Mouse (Mus musculus) liver, adult 2 months (tissue): ENCODE data around the gene Emilin2. TPM values are rescaled to one million over a fixed set of nuclear protein-coding genes. Genes with fewer than 3 reads are reported as not detected.

Experiments used
- DNase-seq: peaks from one replicate; pipeline ENCODE4 v3.0.0-alpha.2; 2011; ENCODE audit warnings: low read depth, low spot score; ENCODE audit errors: extremely low read depth
- H3K27ac ChIP-seq: fragments of 200-500 bp; replicated peaks from 2 replicates; pipeline ENCODE4 v1.5.1; 2012; ENCODE audit warnings: low read depth, mild to moderate bottlenecking, control low read depth, inconsistent platforms, low read length; ENCODE audit not compliant: insufficient read depth
- H3K27me3 ChIP-seq: fragments of 200-500 bp; 2 replicates; pipeline ENCODE4 v1.6.1; 2012; ENCODE audit warnings: mild to moderate bottlenecking, moderate library complexity, low read length, inconsistent platforms; ENCODE audit not compliant: control insufficient read depth, insufficient read depth
- H3K36me3 ChIP-seq: fragments of 200-500 bp; 2 replicates; pipeline ENCODE4 v1.6.1; 2012; ENCODE audit warnings: low read length, inconsistent platforms; ENCODE audit not compliant: control insufficient read depth, insufficient read depth
- H3K4me1 ChIP-seq: fragments of 200-500 bp; 2 replicates; pipeline ENCODE4 v1.6.1; 2011; ENCODE audit warnings: low read length; ENCODE audit not compliant: control insufficient read depth, insufficient read depth
- H3K4me3 ChIP-seq: fragments of 200-500 bp; 2 replicates; pipeline ENCODE4 v1.5.1; 2011; ENCODE audit warnings: low read depth, mild to moderate bottlenecking, control low read depth, low read length, moderate library complexity; ENCODE audit not compliant: insufficient read depth
- H3K79me2 ChIP-seq: fragments of 200-500 bp; 2 replicates; pipeline ENCODE4 v1.6.1; 2012; ENCODE audit warnings: inconsistent platforms, mild to moderate bottlenecking, low read length, moderate library complexity; ENCODE audit not compliant: control insufficient read depth, insufficient read depth
- H3K9ac ChIP-seq: fragments of 200-500 bp; 2 replicates; pipeline ENCODE4 v1.6.1; 2012; ENCODE audit warnings: low read depth, mild to moderate bottlenecking, control low read depth, inconsistent platforms, low read length
- CTCF ChIP-seq: fragments of 200-500 bp; IDR thresholded peaks from 2 replicates; pipeline ENCODE4 v1.5.1; 2011; ENCODE audit warnings: low read depth, low read length, control low read depth
- POLR2A ChIP-seq: fragments of 200-500 bp; IDR thresholded peaks from 2 replicates; pipeline ENCODE4 v1.6.1; 2011; ENCODE audit warnings: low read length, control low read depth; ENCODE audit not compliant: insufficient read depth; ENCODE audit errors: extremely low read depth
- WGBS: fragments of 180-500 bp; shearing (Covaris S2); methylation state at CpG from one replicate; pipeline ENCODE4 v1.1.7; 2018; 5-methylcytosine and 5-hydroxymethylcytosine counted together
- polyA plus RNA-seq: library from polyadenylated mRNA; depleted of rRNA; stranded (reverse); fragments of >200 nt; gene quantifications from 2 replicates; pipeline ENCODE4 v1.2.3, GENCODE M21; 2012
- total RNA-seq: library from RNA; depleted of rRNA; stranded (reverse); fragments of >200 nt; gene quantifications from 2 replicates; pipeline ENCODE4 v1.2.3, GENCODE M21; 2014

Gene Emilin2
- total and polyA plus RNA-seq, 2 experiments, result 1.1 to 1.7 TPM

DNA sequence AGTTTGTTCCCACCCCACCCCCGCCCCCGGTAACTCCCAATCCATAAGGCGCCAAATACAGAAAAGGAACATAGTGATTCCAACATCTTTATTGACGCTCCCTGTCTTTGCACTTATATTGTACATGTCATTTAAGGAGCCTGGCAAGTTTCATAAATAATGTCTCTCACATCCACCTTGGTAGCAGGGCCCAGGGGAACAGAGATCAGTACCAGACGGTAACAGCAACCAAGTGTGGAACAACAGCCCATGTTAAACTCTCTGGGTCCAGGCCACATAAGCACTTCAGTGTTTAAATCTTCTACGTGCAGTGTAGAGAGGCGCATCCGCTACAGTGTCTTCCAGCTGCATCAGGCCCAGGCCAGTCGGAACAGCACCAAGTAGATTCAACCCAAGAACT, 59.7 kb downstream of the Emilin2 start:
- 93% methylated on average over 9 of the region's 9 CpGs for WGBS
- H3K4me3 ChIP-seq, result no peak overlapping the region
- peak; percentile 42 for DNase-seq
- peaks cover 40% of the 10 kb centered on the region for H3K36me3 ChIP-seq
- H3K79me2 ChIP-seq, result no peaks in the 10 kb centered on the region
- H3K9ac ChIP-seq, result no peak overlapping the region
- TF ChIP-seq CTCF, result no peak
- TF ChIP-seq POLR2A, result no peak
- no peaks in the 10 kb centered on the region for H3K4me1 ChIP-seq
- H3K27ac ChIP-seq, result no peak overlapping the region
- H3K27me3 ChIP-seq, result no peaks in the 10 kb centered on the region

- DNase-seq, result peak; percentile 39
- Histone ChIP-seq H3K4me1 (no peaks in the 10 kb centered on the region), H3K36me3 (peaks cover 45% of the 10 kb centered on the region), H3K9ac (no peak overlapping the region), H3K27me3 (no peaks in the 10 kb centered on the region), H3K27ac (no peak overlapping the region), H3K4me3 (no peak overlapping the region), H3K79me2 (no peaks in the 10 kb centered on the region)
- TF ChIP-seq CTCF, result no peak
- WGBS, result 76% methylated on average over 6 of the region's 6 CpGs
Measured at GRCm38 (mm10) chr17:71251601-71252001, 60.2 kb downstream of the Emilin2 start.

DNA sequence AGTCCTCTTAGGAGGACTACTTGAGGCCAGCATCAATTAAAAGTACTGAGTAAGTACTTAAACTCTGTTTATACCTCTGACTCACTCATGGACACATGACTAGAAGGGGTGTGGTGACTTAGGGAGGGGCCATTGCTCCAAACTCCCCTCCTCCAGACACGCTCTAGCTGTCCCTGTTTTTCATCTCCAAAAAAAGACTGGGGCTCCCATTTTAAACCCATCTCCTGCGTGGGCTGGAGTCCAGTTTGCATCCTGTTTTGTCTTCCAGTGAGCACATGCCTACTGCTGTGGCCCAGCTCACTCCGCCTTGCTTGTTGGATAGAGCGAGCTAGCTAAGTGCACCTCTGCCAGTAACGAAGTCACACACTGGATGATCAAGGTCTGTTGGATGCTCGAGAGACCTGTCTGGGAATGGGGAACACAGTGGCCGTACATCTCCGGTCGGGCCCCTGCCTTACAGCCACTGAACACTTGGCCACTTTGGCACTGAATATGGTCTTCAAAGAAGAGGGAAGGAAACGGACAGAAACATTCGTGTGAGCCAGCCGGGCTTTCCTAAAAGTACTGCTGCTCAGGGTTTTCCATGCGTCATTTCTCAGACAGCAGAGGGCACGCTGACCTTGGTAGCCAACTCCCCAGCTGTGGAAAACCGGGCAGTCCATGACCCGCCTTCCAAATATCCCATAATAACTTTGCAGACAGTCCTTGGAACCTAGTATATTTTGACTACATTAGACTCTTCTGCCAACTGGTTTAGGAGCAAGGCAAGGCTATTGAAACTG, 60.8 kb downstream of the Emilin2 start:
- DNase-seq, result peak; percentile 44
- H3K4me3 ChIP-seq, result no peak overlapping the region
- TF ChIP-seq CTCF, result no peak
- no peak for TF ChIP-seq POLR2A
- no peaks in the 10 kb centered on the region for H3K4me1 ChIP-seq
- no peaks in the 10 kb centered on the region for H3K79me2 ChIP-seq
- H3K36me3 ChIP-seq, result peaks cover 51% of the 10 kb centered on the region
- H3K27ac ChIP-seq, result no peak overlapping the region
- WGBS, result 82% methylated on average over 16 of the region's 16 CpGs
- H3K9ac ChIP-seq, result no peak overlapping the region
- H3K27me3 ChIP-seq, result no peaks in the 10 kb centered on the region

DNA sequence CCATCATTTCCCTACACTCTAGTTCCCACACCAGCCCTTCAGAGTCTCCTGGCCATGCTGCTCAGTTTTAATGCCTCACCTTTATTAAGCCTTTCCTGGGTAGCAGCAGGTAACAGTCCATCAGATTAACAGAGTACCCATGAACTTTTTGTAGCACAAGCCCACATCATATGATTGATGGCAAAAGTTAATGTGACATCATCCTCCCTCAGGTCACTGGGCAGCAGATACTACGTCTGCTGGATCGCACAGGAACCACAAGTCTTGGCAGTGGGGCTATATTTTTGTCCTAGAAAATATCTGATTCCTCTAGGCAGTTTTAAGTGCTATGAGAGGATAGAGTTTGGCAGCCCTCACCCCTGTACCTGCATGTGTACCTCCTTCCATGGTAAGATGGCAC, 61.7 kb downstream of the Emilin2 start:
- DNase-seq, result peak; percentile 48
- Histone ChIP-seq H3K27me3 (no peaks in the 10 kb centered on the region), H3K27ac (no peak overlapping the region), H3K4me1 (no peaks in the 10 kb centered on the region), H3K9ac (no peak overlapping the region), H3K79me2 (no peaks in the 10 kb centered on the region), H3K4me3 (no peak overlapping the region), H3K36me3 (peaks cover 60% of the 10 kb centered on the region)
- TF ChIP-seq POLR2A (no peak), CTCF (no peak)
- WGBS, result 42% methylated on average over 2 of the region's 2 CpGs

DNA sequence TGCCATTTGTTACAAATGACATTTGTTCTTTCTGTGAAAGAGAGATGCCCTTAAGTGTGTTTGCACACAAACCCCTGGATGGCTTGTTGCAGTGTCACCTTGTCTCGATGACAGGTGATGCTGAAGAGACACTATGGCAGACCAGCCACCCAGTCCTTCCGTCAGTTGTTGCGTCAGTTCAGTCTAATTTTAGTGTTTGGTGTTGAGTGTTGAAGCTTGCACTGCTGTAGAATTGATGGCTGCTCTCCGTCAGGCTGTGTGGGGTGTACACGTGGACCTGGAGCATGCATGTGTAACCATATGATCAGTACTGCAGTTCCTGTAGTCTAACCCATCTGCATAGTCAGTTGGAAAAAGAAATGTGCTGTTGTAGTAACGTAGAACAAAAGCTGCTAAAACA, 62.8 kb downstream of the Emilin2 start:
- peaks cover 70% of the 10 kb centered on the region for H3K36me3 ChIP-seq
- no peaks in the 10 kb centered on the region for H3K79me2 ChIP-seq
- H3K27me3 ChIP-seq, result no peaks in the 10 kb centered on the region
- no peak overlapping the region for H3K9ac ChIP-seq
- no peaks in the 10 kb centered on the region for H3K4me1 ChIP-seq
- TF ChIP-seq CTCF (no peak), POLR2A (no peak)
- WGBS, result 95% methylated on average over 6 of the region's 6 CpGs
- peak; percentile 16 for DNase-seq
- H3K4me3 ChIP-seq, result no peak overlapping the region
- H3K27ac ChIP-seq, result no peak overlapping the region

- peak; percentile 18 for DNase-seq
- Histone ChIP-seq H3K9ac (no peak overlapping the region), H3K79me2 (no peaks in the 10 kb centered on the region), H3K4me3 (no peak overlapping the region), H3K27me3 (no peaks in the 10 kb centered on the region), H3K27ac (no peak overlapping the region), H3K36me3 (peaks cover 96% of the 10 kb centered on the region), H3K4me1 (no peaks in the 10 kb centered on the region)
- 89% methylated on average over 4 of the region's 4 CpGs for WGBS
- TF ChIP-seq CTCF, result no peak
- no peak for TF ChIP-seq POLR2A
Measured at GRCm38 (mm10) chr17:71246022-71246421, 65.8 kb downstream of the Emilin2 start.
